Mouse (Mus musculus) heart, postnatal 0 days (tissue): ENCODE results near the gene Tubb2b. TPM values are rescaled to one million over a fixed set of nuclear protein-coding genes. Genes with fewer than 3 reads are reported as not detected.
A peak's percentile ranks its signal among the peaks of the same experiment; 100 is the strongest.

Experiments used
- ATAC-seq: fragments of 200-750 bp; cut with Nextera tagmentation; 2 replicates; pipeline ENCODE4 v1.8.0; 2017; ENCODE audit warnings: low read depth, moderate number of reproducible peaks, moderate library complexity; ENCODE audit not compliant: insufficient read depth
- DNase-seq: peaks from one replicate; pipeline ENCODE4 v3.0.0-alpha.2; 2016; ENCODE audit warnings: low spot score
- H3K27ac ChIP-seq: fragments of 300-500 bp; sonication (generic); 2 replicates; pipeline ENCODE4 v1.5.1; 2014; ENCODE audit warnings: low read depth, mild to moderate bottlenecking
- H3K27me3 ChIP-seq: fragments of 300-500 bp; sonication (generic); 2 replicates; pipeline ENCODE4 v1.6.1; 2014; ENCODE audit warnings: low read length, mixed read lengths; ENCODE audit not compliant: control insufficient read depth, insufficient read depth
- H3K36me3 ChIP-seq: fragments of 300-500 bp; sonication (generic); replicated peaks from 2 replicates; pipeline ENCODE4 v1.6.1; 2014; ENCODE audit warnings: low read length, mixed read lengths; ENCODE audit not compliant: control insufficient read depth, insufficient read depth
- H3K4me1 ChIP-seq: fragments of 300-500 bp; sonication (generic); 2 replicates; pipeline ENCODE4 v1.6.1; 2014; ENCODE audit warnings: antibody characterized with exemption; ENCODE audit not compliant: control insufficient read depth, insufficient read depth
- H3K4me2 ChIP-seq: fragments of 300-500 bp; sonication (generic); 2 replicates; pipeline ENCODE4 v1.6.1; 2014; ENCODE audit warnings: low read depth, mild to moderate bottlenecking, low read length, moderate library complexity
- H3K4me3 ChIP-seq: fragments of 300-500 bp; sonication (generic); 2 replicates; pipeline ENCODE4 v1.5.1; 2014; ENCODE audit warnings: low read depth, low read length
- H3K9ac ChIP-seq: fragments of 300-500 bp; sonication (generic); replicated peaks from 2 replicates; pipeline ENCODE4 v1.6.1; 2014; ENCODE audit warnings: low read depth, low read length, mixed read lengths
- H3K9me3 ChIP-seq: fragments of 300-500 bp; sonication (generic); replicated peaks from 2 replicates; pipeline ENCODE4 v1.6.1; 2016; ENCODE audit warnings: low read length; ENCODE audit not compliant: control insufficient read depth
- CTCF ChIP-seq: IDR thresholded peaks from 2 replicates; pipeline ENCODE4 v1.5.1; 2016; ENCODE audit warnings: antibody characterized with exemption, control low read depth, low read depth
- EP300 ChIP-seq: IDR thresholded peaks from 2 replicates; pipeline ENCODE4 v1.6.1; 2016; ENCODE audit warnings: antibody characterized with exemption, low read depth
- WGBS: fragments of 180-500 bp; shearing (Covaris S2); extraction: QIAGEN DNeasy Blood & Tissue Kit; methylation state at CpG from one replicate; pipeline ENCODE4 v1.1.7; 2014; 5-methylcytosine and 5-hydroxymethylcytosine counted together
- polyA plus RNA-seq: library from polyadenylated mRNA; unstranded; fragments of >200 nt; fragmentation: Nextera tagmentation; extraction: Ambion mirVana; gene quantifications from 2 replicates; pipeline ENCODE4 v1.2.1, GENCODE M21; 2015
- total RNA-seq: library from RNA; depleted of rRNA; stranded (reverse); fragments of >200 nt; gene quantifications from 2 replicates; pipeline ENCODE4 v1.2.3, GENCODE M21; 2014; ENCODE audit warnings: low replicate concordance

Tubb2b gene
- total and polyA plus RNA-seq, 2 experiments from 2014 or later, result 19.7 to 157 TPM

- no peak for DNase-seq
- no peaks in the 10 kb centered on the region for H3K9me3 ChIP-seq
- no peaks in the 10 kb centered on the region for H3K27me3 ChIP-seq
- no peak overlapping the region for H3K9ac ChIP-seq
- no peaks in the 10 kb centered on the region for H3K36me3 ChIP-seq
- ATAC-seq, result no peak
- H3K27ac ChIP-seq, result no peak overlapping the region
- H3K4me1 ChIP-seq, result peaks cover 23% of the 10 kb centered on the region
- TF ChIP-seq EP300 (no peak), CTCF (no peak)
- no peak overlapping the region for H3K4me2 ChIP-seq
- H3K4me3 ChIP-seq, result no peak overlapping the region
- 90% methylated on average over 3 of the region's 3 CpGs for WGBS
Observed at GRCm38 (mm10) chr13:34157596-34158157, 27.4 kb upstream of the Tubb2b start.

GRCm38 (mm10) chr13:34156840-34157185 lies 26.5 kb upstream of the Tubb2b start:
- no peaks in the 10 kb centered on the region for H3K9me3 ChIP-seq
- H3K27ac ChIP-seq, result peak overlapping the region; percentile 92
- DNase-seq (peak; percentile 47), ATAC-seq (peak; percentile 19)
- H3K4me1 ChIP-seq, result peaks cover 23% of the 10 kb centered on the region; the same call in 1 of the 2 replicates
- WGBS, result 30% methylated on average over 2 of the region's 2 CpGs
- no peaks in the 10 kb centered on the region for H3K27me3 ChIP-seq
- TF ChIP-seq CTCF, result no peak
- TF ChIP-seq EP300, result no peak
- H3K4me3 ChIP-seq, result no peak overlapping the region
- no peak overlapping the region for H3K9ac ChIP-seq
- peak overlapping the region; percentile 18; the same call in 1 of the 2 replicates for H3K4me2 ChIP-seq
- H3K36me3 ChIP-seq, result no peaks in the 10 kb centered on the region

- peak overlapping the region; percentile 92 for H3K27ac ChIP-seq
- H3K9ac ChIP-seq, result no peak overlapping the region
- WGBS, result 32% methylated on average over 8 of the region's 8 CpGs
- no peak overlapping the region for H3K4me3 ChIP-seq
- TF ChIP-seq CTCF (no peak), EP300 (no peak; the same call in 1 of the 2 replicates)
- peak; percentile 80 for ATAC-seq
- peak overlapping the region; percentile 18; the same call in 1 of the 2 replicates for H3K4me2 ChIP-seq
- DNase-seq, result peak; percentile 53
- no peaks in the 10 kb centered on the region for H3K9me3 ChIP-seq
- H3K4me1 ChIP-seq, result peaks cover 23% of the 10 kb centered on the region; the same call in 1 of the 2 replicates
- H3K36me3 ChIP-seq, result no peaks in the 10 kb centered on the region
- H3K27me3 ChIP-seq, result no peaks in the 10 kb centered on the region
Observed at GRCm38 (mm10) chr13:34156133-34156839, 26.0 kb upstream of the Tubb2b start.

GRCm38 (mm10) chr13:34154931-34155272 lies 24.6 kb upstream of the Tubb2b start:
- no peaks in the 10 kb centered on the region for H3K27me3 ChIP-seq
- H3K4me1 ChIP-seq, result peaks cover 32% of the 10 kb centered on the region; the same call in 1 of the 2 replicates
- TF ChIP-seq EP300 (no peak), CTCF (peak; percentile 70)
- peak overlapping the region; percentile 53 for H3K27ac ChIP-seq
- no peaks in the 10 kb centered on the region for H3K36me3 ChIP-seq
- peak overlapping the region; percentile 33 for H3K4me3 ChIP-seq
- DNase-seq, result peak; percentile 54
- H3K9me3 ChIP-seq, result no peaks in the 10 kb centered on the region
- peak overlapping the region; percentile 52 for H3K4me2 ChIP-seq
- ATAC-seq, result no peak
- 0 out of 2 replicates have a peak overlapping the region, but pooled peaks have one; percentile 32 for H3K9ac ChIP-seq
- 30% methylated on average over 3 of the region's 3 CpGs for WGBS

GRCm38 (mm10) chr13:34154217-34154930 lies 24.1 kb upstream of the Tubb2b start:
- 0 out of 2 replicates have a peak overlapping the region, but pooled peaks have one; percentile 32 for H3K9ac ChIP-seq
- peaks cover 37% of the 10 kb centered on the region for H3K4me1 ChIP-seq
- WGBS, result 42% methylated on average over 13 of the region's 13 CpGs
- TF ChIP-seq EP300 (no peak), CTCF (peak; percentile 73)
- peak overlapping the region; percentile 53 for H3K27ac ChIP-seq
- peak overlapping the region; percentile 52 for H3K4me2 ChIP-seq
- ATAC-seq, result peak; percentile 47; the same call in 1 of the 2 replicates
- DNase-seq, result peak; percentile 77
- H3K4me3 ChIP-seq, result peak overlapping the region; percentile 33
- no peaks in the 10 kb centered on the region for H3K9me3 ChIP-seq
- no peaks in the 10 kb centered on the region for H3K27me3 ChIP-seq
- no peaks in the 10 kb centered on the region for H3K36me3 ChIP-seq
